Mouse (Mus musculus): ENCODE measurements around the gene Tulp2. TPM values are rescaled to one million over a fixed set of nuclear protein-coding genes. Genes with fewer than 3 reads are reported as not detected.

Tulp2 gene
- total and polyA plus RNA-seq, 3 experiments = 1.1 to 1.2 TPM; not detected in 1

DNA sequence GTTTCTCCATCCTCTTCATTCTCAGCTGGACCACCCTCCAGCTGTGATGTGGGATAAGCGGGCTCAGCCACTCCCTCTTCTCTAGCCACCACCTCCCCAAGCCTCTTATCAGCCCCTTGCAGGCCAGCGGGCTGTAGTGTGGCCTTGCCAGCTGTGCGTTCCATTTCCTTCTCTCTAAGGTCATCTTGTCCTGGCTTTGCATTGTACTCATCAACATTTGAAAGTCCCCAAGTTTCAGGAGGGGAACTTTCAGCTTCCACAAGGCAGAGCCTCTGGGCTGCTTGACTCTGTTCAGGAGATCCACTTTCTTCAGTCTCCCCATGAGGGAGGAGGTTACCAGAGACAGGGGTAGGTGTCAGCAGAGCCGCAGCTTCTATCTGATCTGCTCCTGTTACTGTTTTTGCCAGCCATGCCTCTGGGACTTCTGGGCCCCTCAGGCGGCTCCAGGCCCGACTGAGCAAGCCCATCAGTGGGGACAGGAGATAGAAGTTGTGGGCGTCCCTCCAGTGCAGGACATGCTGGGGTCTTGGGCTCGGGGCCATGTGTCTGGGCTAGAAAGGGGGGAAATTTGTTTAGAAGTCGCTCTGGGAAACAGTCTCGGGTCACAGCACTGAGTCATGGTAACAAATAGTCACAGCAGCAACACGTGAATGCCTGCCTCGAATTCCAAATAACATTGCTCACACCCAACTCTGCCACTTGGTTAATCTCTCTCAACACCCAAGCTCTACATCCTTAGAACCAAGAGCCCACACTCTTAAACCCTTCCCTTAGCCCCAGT, 43.4 kb downstream of the Tulp2 start:
- H3K27ac ChIP-seq (ENCODE audit: control insufficient read depth, low read depth, low read length) = peak overlapping the region; percentile 87
- H3K79me2 ChIP-seq (ENCODE audit: control insufficient read depth, insufficient read depth, low read length, poor library complexity) = peaks cover 27% of the 10 kb centered on the region
- peak; percentile 92 for DNase-seq (ENCODE audit: low read depth, low spot score)
- H3K9me3 ChIP-seq (replicated peaks; ENCODE audit: insufficient read depth, low read length) = no peaks in the 10 kb centered on the region
- peak overlapping the region; percentile 92 for H3K9ac ChIP-seq (ENCODE audit: control insufficient read depth, low read depth, low read length, poor library complexity, severe bottlenecking)
- TF ChIP-seq CHD2 (IDR thresholded peaks at IDR 0.05; ENCODE audit: low read length) = no peak
- peak; percentile 57; the same call in 1 of the 2 replicates for TF ChIP-seq MYC (IDR thresholded peaks at IDR 0.05; ENCODE audit: low read depth, low read length)
- TF ChIP-seq SIN3A (IDR thresholded peaks at IDR 0.05; ENCODE audit: low read length) = peak; percentile 97
- no peak for TF ChIP-seq SMC3 (IDR thresholded peaks at IDR 0.05; ENCODE audit: low read depth, low read length)
- peak; percentile 97 for TF ChIP-seq GATA1 (IDR thresholded peaks at IDR 0.05; ENCODE audit: low read depth, low read length)
- TF ChIP-seq BHLHE40 (IDR thresholded peaks at IDR 0.05; ENCODE audit: borderline replicate concordance, low read depth, low read length) = peak; percentile 58; the same call in 1 of the 2 replicates
- TF ChIP-seq POLR2A (IDR thresholded peaks at IDR 0.05; ENCODE audit: control insufficient read depth in 1 of 2, insufficient read depth in 1 of 2, low read depth in 1 of 2, low read length in 2 of 2, poor library complexity in 1 of 2) = peak in 1 of 2 experiments; percentile 54; a peak in 2 of 4 replicates
- no peak for TF ChIP-seq MEF2A (IDR thresholded peaks at IDR 0.05; ENCODE audit: extremely low read depth, insufficient replicate concordance, low read depth, low read length, poor library complexity, severe bottlenecking)
- TF ChIP-seq MXI1 (IDR thresholded peaks at IDR 0.05; ENCODE audit: low read depth, low read length) = peak; percentile 76
- no peak for TF ChIP-seq POLR2AphosphoS2 (IDR thresholded peaks at IDR 0.05; ENCODE audit: low read length)
- no peak for TF ChIP-seq POLR2AphosphoS5 (IDR thresholded peaks at IDR 0.05; ENCODE audit: borderline replicate concordance, low read depth, low read length)
- TF ChIP-seq EP300 (IDR thresholded peaks at IDR 0.05; ENCODE audit: low read depth in 1 of 2, low read length in 2 of 2) = peak; percentile 86 to 95
- TF ChIP-seq ELF1 (IDR thresholded peaks at IDR 0.05; ENCODE audit: low read depth, low read length) = peak; percentile 39; the same call in 1 of the 2 replicates
- peak; percentile 54; the same call in 1 of the 2 replicates for TF ChIP-seq MAX (IDR thresholded peaks at IDR 0.05; ENCODE audit: low read length)
- TF ChIP-seq ZMIZ1 (IDR thresholded peaks at IDR 0.05; ENCODE audit: low read depth, low read length) = peak; percentile 36; the same call in 1 of the 2 replicates
- no peak for TF ChIP-seq KAT2A (conservative IDR thresholded peaks at IDR 0.05; ENCODE audit: low read depth, low read length)
- TF ChIP-seq RAD21 (IDR thresholded peaks at IDR 0.05; ENCODE audit: low read depth, low read length) = no peak
- peak; percentile 23; the same call in 1 of the 2 replicates for TF ChIP-seq RCOR1 (IDR thresholded peaks at IDR 0.05; ENCODE audit: low read depth, low read length)
- 0 out of 2 replicates have a peak, but pooled peaks have one; percentile 52 for TF ChIP-seq UBTF (IDR thresholded peaks at IDR 0.05; ENCODE audit: borderline replicate concordance, insufficient read depth, low read depth, low read length)
- TF ChIP-seq GABPA (IDR thresholded peaks at IDR 0.05; ENCODE audit: low read depth, low read length) = no peak
- no peak for TF ChIP-seq USF2 (IDR thresholded peaks at IDR 0.05; ENCODE audit: borderline replicate concordance in 1 of 2, insufficient read depth in 1 of 2, low read depth in 1 of 2, low read length in 2 of 2)
- TF ChIP-seq HCFC1 (IDR thresholded peaks at IDR 0.05; ENCODE audit: low read depth, low read length) = no peak; the same call in 1 of the 2 replicates
- TF ChIP-seq TBP (IDR thresholded peaks at IDR 0.05; ENCODE audit: low read depth, low read length) = peak; percentile 56; the same call in 1 of the 2 replicates
- no peak for TF ChIP-seq NELFE (IDR thresholded peaks at IDR 0.05; ENCODE audit: low read depth, low read length)
- TF ChIP-seq E2F4 (IDR thresholded peaks at IDR 0.05; ENCODE audit: borderline replicate concordance, low read depth, low read length) = no peak
- TF ChIP-seq MAZ (IDR thresholded peaks at IDR 0.05; ENCODE audit: low read depth, low read length) = peak; percentile 75; the same call in 1 of the 2 replicates
- TF ChIP-seq CHD1 (IDR thresholded peaks at IDR 0.05; ENCODE audit: low read depth, low read length) = no peak
- no peak for TF ChIP-seq USF1 (IDR thresholded peaks at IDR 0.05; ENCODE audit: low read depth, low read length)
- no peak for TF ChIP-seq NRF1 (IDR thresholded peaks at IDR 0.05; ENCODE audit: insufficient read depth, low read depth, low read length, poor library complexity, severe bottlenecking)
- TF ChIP-seq MAFK (IDR thresholded peaks at IDR 0.05; ENCODE audit: borderline replicate concordance, low read depth, low read length) = peak; percentile 30; the same call in 1 of the 2 replicates
- peak; percentile 99 for TF ChIP-seq TCF12 (IDR thresholded peaks at IDR 0.05; ENCODE audit: low read depth, low read length)
- peak; percentile 100 for TF ChIP-seq TAL1 (IDR thresholded peaks at IDR 0.05; ENCODE audit: low read length)
- peak; percentile 100 for TF ChIP-seq ETS1 (IDR thresholded peaks at IDR 0.05; ENCODE audit: low read depth, low read length)
- H3K36me3 ChIP-seq (ENCODE audit: control insufficient read depth in 1 of 2, insufficient read depth in 2 of 2, low read length in 2 of 2) = peaks cover 0 to 36% of the 10 kb centered on the region in 2 experiments; a peak in 2 of 4 replicates
- peaks cover 4 to 26% of the 10 kb centered on the region in 2 experiments; a peak in 3 of 4 replicates for H3K4me1 ChIP-seq (ENCODE audit: control insufficient read depth in 1 of 2, insufficient read depth in 2 of 2, low read length in 2 of 2)
- H3K4me3 ChIP-seq (ENCODE audit: control insufficient read depth in 1 of 2, insufficient read depth in 1 of 2, low read depth in 2 of 2, low read length in 2 of 2) = peak overlapping the region; percentile 78 to 95
- H3K27me3 ChIP-seq (ENCODE audit: control insufficient read depth in 1 of 2, insufficient read depth in 2 of 2, low read length in 2 of 2) = no peaks in the 10 kb centered on the region

Measured in MEL (cell line).